Mouse (Mus musculus): ENCODE data around the gene Igsf21. TPM values are rescaled to one million over a fixed set of nuclear protein-coding genes. Genes with fewer than 3 reads are reported as not detected.

The Igsf21 gene
- polyA plus RNA-seq (2015; fragmentation: Nextera tagmentation; extraction: Ambion mirVana) = 0.89 and 1.00 TPM in 2 replicates

DNA sequence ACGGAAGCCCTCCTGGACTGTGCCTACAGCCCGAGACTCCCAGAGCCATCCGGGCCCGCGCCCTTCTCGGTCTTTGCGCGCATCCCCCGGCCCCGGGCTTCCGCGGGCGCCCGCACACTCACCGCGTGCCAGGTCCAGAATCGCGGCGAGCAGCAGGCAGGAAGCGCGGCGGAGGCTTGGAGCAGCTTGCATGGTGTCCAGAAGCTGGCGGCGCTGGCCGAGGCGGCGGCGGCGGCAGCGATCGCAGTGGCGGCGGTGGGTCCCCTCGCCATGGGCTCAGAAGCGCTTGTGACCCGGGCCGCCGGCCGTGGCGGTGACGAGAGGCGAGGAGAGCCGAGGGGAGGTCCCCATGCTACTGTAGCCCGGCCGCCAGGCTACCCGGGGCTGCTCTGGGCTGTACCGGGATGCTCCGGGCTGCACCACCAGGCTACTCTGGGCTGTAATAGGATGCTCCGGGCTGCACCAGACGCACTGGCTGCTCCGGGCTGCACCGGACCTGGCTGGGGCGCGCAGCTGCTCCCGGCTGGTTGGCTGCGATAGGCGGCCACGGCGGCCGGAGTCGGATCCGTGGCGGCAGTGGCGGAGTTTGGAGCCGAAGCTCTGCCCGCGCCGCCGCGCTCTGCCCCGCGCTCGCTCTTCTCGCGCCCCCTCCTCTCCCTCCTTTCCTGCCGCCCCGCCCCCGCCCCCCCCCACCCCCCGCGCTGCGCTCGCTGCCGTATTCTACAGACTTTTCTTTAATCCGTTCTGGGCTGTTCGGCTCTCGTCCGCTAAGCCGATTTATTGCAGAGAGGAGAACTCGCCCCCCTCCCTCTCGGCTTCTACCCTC lies at the start of gene Igsf21:
TSS of gene Igsf21 (minus strand) at position 605 of the 826 bp plus-strand sequence.
- WGBS = 1% methylated on average over 75 of the region's 90 CpGs
- peak within 1 kb of the TSS; percentile 64 for H3K4me2 ChIP-seq
- peak within 1 kb of the TSS; percentile 51; the same call in 1 of the 2 replicates for H3K9ac ChIP-seq
- H3K9me3 ChIP-seq = no peaks in the 10 kb centered on the region
- peaks cover 98% of the 10 kb centered on the region for H3K27me3 ChIP-seq
- H3K4me1 ChIP-seq = peaks cover 28% of the 10 kb centered on the region
- peak within 1 kb of the TSS; percentile 37 for H3K4me3 ChIP-seq
- no peak for ATAC-seq (ENCODE audit: insufficient number of reproducible peaks, insufficient read depth, low FRiP score, low TSS enrichment, low read depth)
- H3K36me3 ChIP-seq = no peaks in the 10 kb centered on the region
- no peak within 1 kb of the TSS for H3K27ac ChIP-seq

GRCm38 (mm10) chr4:140285726-140286316 lies 39.2 kb upstream of the Igsf21 start:
- Histone ChIP-seq H3K27me3 (no peaks in the 10 kb centered on the region), H3K9ac (no peak overlapping the region), H3K4me1 (no peaks in the 10 kb centered on the region), H3K4me3 (no peak overlapping the region), H3K36me3 (no peaks in the 10 kb centered on the region), H3K4me2 (no peak overlapping the region), H3K27ac (no peak overlapping the region), H3K9me3 (no peaks in the 10 kb centered on the region)
- no peak for ATAC-seq (ENCODE audit: insufficient number of reproducible peaks, insufficient read depth, low FRiP score, low TSS enrichment, low read depth)
- 79% methylated on average over 5 of the region's 5 CpGs for WGBS

- Histone ChIP-seq H3K9me3 (no peaks in the 10 kb centered on the region), H3K27me3 (no peaks in the 10 kb centered on the region), H3K4me2 (no peak overlapping the region), H3K36me3 (no peaks in the 10 kb centered on the region), H3K4me3 (no peak overlapping the region), H3K4me1 (no peaks in the 10 kb centered on the region), H3K27ac (no peak overlapping the region), H3K9ac (no peak overlapping the region)
- no peak for ATAC-seq (ENCODE audit: insufficient number of reproducible peaks, insufficient read depth, low FRiP score, low TSS enrichment, low read depth)
- WGBS = 6% methylated on average over 2 of the region's 2 CpGs
Observed at GRCm38 (mm10) chr4:140283398-140283797, 36.8 kb upstream of the Igsf21 start.

GRCm38 (mm10) chr4:140278269-140278668 lies 31.7 kb upstream of the Igsf21 start:
- Histone ChIP-seq H3K4me1 (no peaks in the 10 kb centered on the region), H3K4me3 (no peak overlapping the region), H3K9me3 (no peaks in the 10 kb centered on the region), H3K4me2 (no peak overlapping the region), H3K27ac (no peak overlapping the region), H3K9ac (no peak overlapping the region), H3K27me3 (no peaks in the 10 kb centered on the region), H3K36me3 (no peaks in the 10 kb centered on the region)
- 87% methylated on average over 2 of the region's 2 CpGs for WGBS
- ATAC-seq (ENCODE audit: insufficient number of reproducible peaks, insufficient read depth, low FRiP score, low TSS enrichment, low read depth) = no peak

- Histone ChIP-seq H3K9ac (no peak overlapping the region), H3K4me1 (no peaks in the 10 kb centered on the region), H3K27ac (no peak overlapping the region), H3K36me3 (no peaks in the 10 kb centered on the region), H3K4me3 (no peak overlapping the region), H3K9me3 (no peaks in the 10 kb centered on the region), H3K27me3 (no peaks in the 10 kb centered on the region), H3K4me2 (no peak overlapping the region)
- no peak for ATAC-seq (ENCODE audit: insufficient number of reproducible peaks, insufficient read depth, low FRiP score, low TSS enrichment, low read depth)
- 89% methylated on average over 5 of the region's 5 CpGs for WGBS
Observed at GRCm38 (mm10) chr4:140271913-140272312, 25.3 kb upstream of the Igsf21 start.

DNA sequence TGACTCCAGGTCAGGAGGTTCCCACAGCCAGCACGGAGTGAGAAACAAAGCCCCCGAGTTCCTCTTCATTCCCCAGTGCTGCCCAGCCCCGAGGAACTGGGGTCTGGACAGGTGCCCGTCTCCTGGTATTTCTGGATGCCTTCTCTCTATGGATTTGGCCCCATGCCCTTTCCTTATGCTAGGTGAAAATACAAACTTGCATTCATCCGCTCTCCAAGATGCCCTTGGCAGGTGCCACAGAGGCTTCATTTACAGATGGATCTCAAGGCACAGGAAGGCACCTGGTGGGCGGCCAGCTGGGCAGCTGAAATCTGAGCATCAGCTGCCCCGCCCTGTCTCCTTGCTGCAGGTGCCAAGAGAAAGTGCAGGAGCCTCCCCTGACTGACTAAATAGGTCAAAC lies 23.9 kb upstream of the Igsf21 start:
- no peak overlapping the region for H3K4me2 ChIP-seq
- ATAC-seq (ENCODE audit: insufficient number of reproducible peaks, insufficient read depth, low FRiP score, low TSS enrichment, low read depth) = no peak
- H3K27me3 ChIP-seq = no peaks in the 10 kb centered on the region
- no peak overlapping the region for H3K27ac ChIP-seq
- H3K9me3 ChIP-seq = 0 out of 2 replicates have a peak, but pooled peaks cover 4% of the 10 kb centered on the region
- H3K4me3 ChIP-seq = no peak overlapping the region
- no peaks in the 10 kb centered on the region for H3K4me1 ChIP-seq
- H3K36me3 ChIP-seq = no peaks in the 10 kb centered on the region
- WGBS = 68% methylated on average over 7 of the region's 7 CpGs
- H3K9ac ChIP-seq = no peak overlapping the region

DNA sequence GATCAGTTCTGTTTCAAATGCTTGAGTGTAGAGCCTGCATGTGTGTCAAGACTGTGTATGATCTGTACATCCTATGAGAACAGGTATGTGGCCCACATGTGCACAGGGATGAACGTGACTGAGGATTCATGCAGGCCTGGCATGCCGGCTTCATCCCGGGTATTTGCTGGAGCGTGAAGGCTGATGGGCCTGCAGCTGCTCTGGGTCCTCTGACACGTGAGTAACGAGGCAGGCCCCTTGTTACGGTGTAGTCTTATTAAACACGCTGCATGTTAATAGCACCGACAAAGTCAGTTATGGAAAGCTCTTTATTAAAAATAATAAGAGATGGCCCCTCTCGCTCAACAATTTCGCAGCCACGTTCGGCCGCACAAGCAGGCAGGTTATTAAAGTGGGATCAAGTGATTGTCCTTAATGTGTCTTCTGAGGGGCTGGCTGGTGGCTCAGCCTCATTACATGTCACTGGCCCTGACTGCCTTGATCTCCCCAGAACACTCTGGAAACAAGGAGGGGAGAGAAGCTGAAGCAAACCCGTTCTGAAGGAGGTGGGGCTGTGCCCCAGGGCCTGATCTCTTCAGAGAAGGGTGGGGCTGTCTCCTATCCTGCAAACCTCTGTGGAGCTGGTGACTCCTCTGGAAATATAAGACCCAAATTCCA lies 22.7 kb upstream of the Igsf21 start:
- Histone ChIP-seq H3K4me2 (no peak overlapping the region), H3K9me3 (0 out of 2 replicates have a peak, but pooled peaks cover 4% of the 10 kb centered on the region), H3K4me3 (no peak overlapping the region), H3K4me1 (no peaks in the 10 kb centered on the region), H3K9ac (no peak overlapping the region), H3K27ac (no peak overlapping the region), H3K27me3 (no peaks in the 10 kb centered on the region), H3K36me3 (no peaks in the 10 kb centered on the region)
- WGBS = 83% methylated on average over 15 of the region's 15 CpGs
- no peak for ATAC-seq (ENCODE audit: insufficient number of reproducible peaks, insufficient read depth, low FRiP score, low TSS enrichment, low read depth)

- H3K27ac ChIP-seq = no peak overlapping the region
- no peak overlapping the region for H3K4me3 ChIP-seq
- ATAC-seq (ENCODE audit: insufficient number of reproducible peaks, insufficient read depth, low FRiP score, low TSS enrichment, low read depth) = no peak
- 0 out of 2 replicates have a peak, but pooled peaks cover 4% of the 10 kb centered on the region for H3K9me3 ChIP-seq
- WGBS = 73% methylated on average over 9 of the region's 9 CpGs
- no peak overlapping the region for H3K4me2 ChIP-seq
- no peak overlapping the region for H3K9ac ChIP-seq
- H3K27me3 ChIP-seq = no peaks in the 10 kb centered on the region
- H3K36me3 ChIP-seq = no peaks in the 10 kb centered on the region
- no peaks in the 10 kb centered on the region for H3K4me1 ChIP-seq
Observed at GRCm38 (mm10) chr4:140267835-140268234, 21.3 kb upstream of the Igsf21 start.

DNA sequence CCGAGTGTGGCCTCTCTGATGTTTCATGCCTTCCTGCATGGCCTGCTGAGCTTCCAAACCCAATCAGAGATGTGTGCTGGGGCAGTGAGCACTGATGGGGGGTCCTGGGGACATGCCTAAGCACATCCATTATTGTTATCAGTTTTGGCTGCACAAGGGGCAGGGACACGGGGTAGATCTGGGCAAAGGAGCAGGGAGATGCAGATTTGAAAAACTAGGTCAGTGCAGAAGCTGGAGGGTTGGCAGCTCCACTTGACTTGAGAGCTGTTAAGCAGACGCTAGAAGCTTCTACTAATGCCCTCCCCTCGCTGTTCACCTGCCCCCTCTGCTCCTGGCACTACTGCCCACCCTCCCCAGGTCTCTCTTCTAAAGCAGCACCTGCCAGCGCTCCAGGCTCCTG lies 20.5 kb upstream of the Igsf21 start:
- Histone ChIP-seq H3K4me1 (no peaks in the 10 kb centered on the region), H3K27me3 (no peaks in the 10 kb centered on the region), H3K4me2 (no peak overlapping the region), H3K9me3 (0 out of 2 replicates have a peak, but pooled peaks cover 4% of the 10 kb centered on the region), H3K4me3 (no peak overlapping the region), H3K27ac (no peak overlapping the region), H3K9ac (no peak overlapping the region), H3K36me3 (no peaks in the 10 kb centered on the region)
- no peak for ATAC-seq (ENCODE audit: insufficient number of reproducible peaks, insufficient read depth, low FRiP score, low TSS enrichment, low read depth)
- 70% methylated on average over 5 of the region's 5 CpGs for WGBS

DNA sequence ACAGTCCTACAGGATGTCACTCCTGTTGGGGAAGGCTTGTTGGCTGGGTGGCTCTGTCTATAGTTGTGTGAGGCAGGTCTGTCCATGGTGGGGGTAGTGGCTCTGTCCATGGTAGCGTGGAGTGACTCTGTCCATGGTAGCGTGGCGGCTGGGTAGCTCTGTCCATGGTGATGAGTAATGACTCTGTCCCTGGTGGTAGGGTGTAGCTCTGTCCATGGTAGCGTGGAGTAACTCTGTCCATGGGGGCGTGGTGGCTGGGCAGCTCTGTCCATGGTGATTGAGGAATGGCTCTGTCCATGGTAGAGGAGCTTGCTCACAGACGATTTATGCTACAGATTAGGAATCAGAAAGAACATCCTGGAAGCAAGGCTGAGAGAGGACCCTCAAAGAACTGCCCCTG lies 12.4 kb upstream of the Igsf21 start:
- peak; percentile 90; the same call in 1 of the 2 replicates for ATAC-seq (ENCODE audit: insufficient number of reproducible peaks, insufficient read depth, low FRiP score, low TSS enrichment, low read depth)
- Histone ChIP-seq H3K4me1 (no peaks in the 10 kb centered on the region), H3K9ac (no peak overlapping the region), H3K36me3 (no peaks in the 10 kb centered on the region), H3K27me3 (no peaks in the 10 kb centered on the region), H3K27ac (no peak overlapping the region), H3K9me3 (no peaks in the 10 kb centered on the region), H3K4me2 (no peak overlapping the region), H3K4me3 (no peak overlapping the region)
- WGBS = 8% methylated on average over 6 of the region's 6 CpGs

DNA sequence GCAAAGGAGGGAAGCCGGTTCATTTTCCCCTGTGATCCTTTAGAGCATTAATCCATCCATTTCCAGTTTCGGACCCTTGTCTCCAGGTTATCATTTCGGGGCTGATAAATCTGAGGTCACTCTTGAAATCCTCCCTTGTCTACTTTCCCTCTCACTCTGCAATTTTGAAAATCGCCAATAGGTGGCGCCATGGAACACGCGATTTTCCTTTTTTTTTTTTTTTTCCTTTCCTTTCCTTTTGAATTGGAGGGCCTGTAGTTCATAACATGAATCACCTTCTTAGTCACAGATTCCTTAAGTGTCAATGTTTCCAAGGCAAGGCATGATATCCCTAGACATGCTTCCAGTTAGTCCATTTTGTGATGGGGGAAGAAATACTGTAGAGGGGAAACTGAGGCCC lies 5.8 kb upstream of the Igsf21 start:
- WGBS = 14% methylated on average over 7 of the region's 7 CpGs
- no peak for ATAC-seq (ENCODE audit: insufficient number of reproducible peaks, insufficient read depth, low FRiP score, low TSS enrichment, low read depth)
- H3K27me3 ChIP-seq = peaks cover 44% of the 10 kb centered on the region
- no peaks in the 10 kb centered on the region for H3K36me3 ChIP-seq
- H3K9me3 ChIP-seq = no peaks in the 10 kb centered on the region
- no peak overlapping the region for H3K4me2 ChIP-seq
- H3K9ac ChIP-seq = no peak overlapping the region
- 0 out of 2 replicates have a peak, but pooled peaks cover 2% of the 10 kb centered on the region for H3K4me1 ChIP-seq
- no peak overlapping the region for H3K4me3 ChIP-seq
- no peak overlapping the region for H3K27ac ChIP-seq

All from embryonic facial prominence, embryonic 13.5 days (tissue).